Mouse (Mus musculus) adrenal gland, postnatal 10 days (tissue): ENCODE data around the gene Ttc36. TPM values are rescaled to one million over a fixed set of nuclear protein-coding genes. Genes with fewer than 3 reads are reported as not detected.

ENCODE experiments used
- DNase-seq: peaks from one replicate; pipeline ENCODE4 v3.0.0; 2021; ENCODE audit warnings: mixed read lengths
- long read RNA-seq, 2 experiments: library from polyadenylated mRNA; stranded (forward); transcript quantifications; one replicate each; pipeline ENCODE4 v2.0.0; 2021
- total RNA-seq, 2 experiments: library from RNA; stranded (reverse); gene quantifications; 2 replicates each; pipeline ENCODE4 v1.2.3; 2021

Gene Ttc36
- total RNA-seq = 10 to 100 TPM; 37.0 to 92.7 TPM
- long read RNA-seq, experiment 1, transcript Ttc36-201 (3 exons, 888 nt) = major isoform, 87 of 93 reads
- long read RNA-seq, experiment 1, partial matches to known transcripts = 1 of 93 reads
- long read RNA-seq, experiment 1, other reads (novel, unspliced or antisense) = 2 of 93 reads
- long read RNA-seq, experiment 2, transcript Ttc36-201 (3 exons, 888 nt) = major isoform, 16 of 19 reads
- long read RNA-seq, experiment 2, partial matches to known transcripts = 2 of 19 reads
- long read RNA-seq, experiment 2, other reads (novel, unspliced or antisense) = 0 of 19 reads

- DNase-seq = peak; percentile 47
Measured at GRCm38 (mm10) chr9:44802808-44803450, at the start of gene Ttc36. Ttc36 (minus strand) TSS chr9:44803072.

GRCm38 (mm10) chr9:44847446-44847845 lies 44.6 kb upstream of the Ttc36 start:
- DNase-seq = no peak

GRCm38 (mm10) chr9:44841241-44841640 lies 38.4 kb upstream of the Ttc36 start:
- DNase-seq = peak; percentile 31

GRCm38 (mm10) chr9:44836439-44836838 lies 33.6 kb upstream of the Ttc36 start:
- DNase-seq = peak; percentile 88

- DNase-seq = peak; percentile 73
Measured at GRCm38 (mm10) chr9:44832356-44832755, 29.5 kb upstream of the Ttc36 start.

- DNase-seq = no peak
Measured at GRCm38 (mm10) chr9:44830506-44830905, 27.6 kb upstream of the Ttc36 start.

- DNase-seq = no peak
Measured at GRCm38 (mm10) chr9:44828944-44829343, 26.1 kb upstream of the Ttc36 start.

- DNase-seq = no peak
Measured at GRCm38 (mm10) chr9:44826660-44827059, 23.8 kb upstream of the Ttc36 start.

- no peak for DNase-seq
Measured at GRCm38 (mm10) chr9:44819920-44820827, 17.3 kb upstream of the Ttc36 start.

- no peak for DNase-seq
Measured at GRCm38 (mm10) chr9:44817522-44817921, 14.7 kb upstream of the Ttc36 start.

GRCm38 (mm10) chr9:44814179-44814578 lies 11.3 kb upstream of the Ttc36 start:
- DNase-seq = no peak

- DNase-seq = no peak
Measured at GRCm38 (mm10) chr9:44810316-44810715, 7.4 kb upstream of the Ttc36 start.

GRCm38 (mm10) chr9:44807778-44808177 lies 4.9 kb upstream of the Ttc36 start:
- no peak for DNase-seq

GRCm38 (mm10) chr9:44807141-44807540 lies 4.3 kb upstream of the Ttc36 start:
- DNase-seq = no peak

GRCm38 (mm10) chr9:44805536-44805935 lies 2.7 kb upstream of the Ttc36 start:
- DNase-seq = no peak

- DNase-seq = no peak
Measured at GRCm38 (mm10) chr9:44804678-44805077, 1.8 kb upstream of the Ttc36 start.

GRCm38 (mm10) chr9:44801669-44802068 lies 1.2 kb downstream of the Ttc36 start:
- no peak for DNase-seq

- DNase-seq = no peak
Measured at GRCm38 (mm10) chr9:44799958-44800324, 2.9 kb downstream of the Ttc36 start.

- peak; percentile 94 for DNase-seq
Measured at GRCm38 (mm10) chr9:44799102-44799957, 3.5 kb downstream of the Ttc36 start, which contains the start of gene Tmem25. Tmem25 (minus strand) TSS chr9:44799307.

- DNase-seq = no peak
Measured at GRCm38 (mm10) chr9:44798298-44798697, 4.6 kb downstream of the Ttc36 start.

- no peak for DNase-seq
Measured at GRCm38 (mm10) chr9:44792842-44793241, 10.0 kb downstream of the Ttc36 start.
